32 mouse cellular contexts compared by ENCODE assay signal in genomic region chrX:7966161-7966560, GRCm38 (mm10). TPM values are rescaled to one million over a fixed set of nuclear protein-coding genes. Genes with fewer than 3 reads are reported as not detected.
DNase-seq lines count a peak whose midpoint lies in the region; ATAC-seq and TF ChIP-seq lines count a peak whose summit lies in the region.
"Had no signal": no experiment of that assay in that cellular context is flagged by ENCODE, and none has a peak within 500 bp of the region (broad histone marks: within the 10 kb centered on the region; RNA-seq: fewer than 3 reads in every experiment).

No protein-coding gene starts in this region.

- H3K4me2 ChIP-seq in heart, embryonic 11.5 days = no peak overlapping the region
- peak overlapping the region; percentile 67 for H3K4me2 ChIP-seq in liver, embryonic 11.5 days
- H3K4me2 ChIP-seq in liver, postnatal 0 days (ENCODE audit: low read depth, low read length) = peak overlapping the region; percentile 57
- H3K4me2 ChIP-seq: embryonic facial prominence, embryonic 15.5 days; neural tube, embryonic 13.5 days had no signal

- TF ChIP-seq CTCF in spleen, adult 2 months (IDR thresholded peaks at IDR 0.05; ENCODE audit: extremely low read depth, insufficient read depth, insufficient read length, insufficient replicate concordance) = no peak
- TF ChIP-seq CTCF in liver, postnatal 0 days (IDR thresholded peaks at IDR 0.05; ENCODE audit: low read depth) = no peak

- DNase-seq in heart, adult 18-20 months = no peak
- DNase-seq in spleen, adult 2 months (ENCODE audit: low read depth in 1 of 2, low spot score in 2 of 2) = no peak
- no peak for DNase-seq in spleen, adult 12 weeks (ENCODE audit: low spot score)
- DNase-seq in liver, embryonic 11.5 days (ENCODE audit: low spot score) = no peak
- no peak for DNase-seq in liver, postnatal 0 days
- no peak for DNase-seq in frontal cortex, postnatal 36 days (ENCODE audit: low spot score in 2 of 2)
- DNase-seq: adrenal gland, postnatal 14 days; cerebellum, adult 9-11 months; gastrocnemius, postnatal 14 days; heart, adult 2 months; kidney, adult 9 months; kidney, postnatal 36 days; layer of hippocampus, postnatal 36 days; lung, adult 18-20 months had no signal

- H3K4me1 ChIP-seq in heart, embryonic 11.5 days (ENCODE audit: control insufficient read depth, insufficient read depth, low read length) = no peaks in the 10 kb centered on the region; the same call in 1 of the 2 replicates
- peaks cover 6% of the 10 kb centered on the region; the same call in 1 of the 2 replicates for H3K4me1 ChIP-seq in spleen, adult 2 months (ENCODE audit: control insufficient read depth, insufficient read depth, insufficient read length)
- H3K4me1 ChIP-seq in liver, embryonic 11.5 days (replicated peaks; ENCODE audit: control insufficient read depth, insufficient read depth, low read length) = peaks cover 8% of the 10 kb centered on the region
- no peaks in the 10 kb centered on the region for H3K4me1 ChIP-seq in liver, postnatal 0 days (ENCODE audit: insufficient read depth)
- H3K4me1 ChIP-seq: embryonic facial prominence, embryonic 15.5 days; forebrain, embryonic 10.5 days; neural tube, embryonic 13.5 days had no signal

- no peaks in the 10 kb centered on the region for H3K27me3 ChIP-seq in heart, embryonic 11.5 days (ENCODE audit: control insufficient read depth, insufficient read depth, low read length)
- H3K27me3 ChIP-seq in spleen, adult 2 months (ENCODE audit: control insufficient read depth, insufficient read depth, low read length) = no peaks in the 10 kb centered on the region
- H3K27me3 ChIP-seq in liver, embryonic 11.5 days (replicated peaks; ENCODE audit: control insufficient read depth, insufficient read depth, low read length) = no peaks in the 10 kb centered on the region
- H3K27me3 ChIP-seq in liver, postnatal 0 days (ENCODE audit: insufficient read depth, low read length) = no peaks in the 10 kb centered on the region
- H3K27me3 ChIP-seq: embryonic facial prominence, embryonic 15.5 days; neural tube, embryonic 13.5 days had no signal

- no peak for TF ChIP-seq EP300 in liver, postnatal 0 days (IDR thresholded peaks at IDR 0.05; ENCODE audit: low read depth)

- ATAC-seq in heart, embryonic 11.5 days (replicated peaks; ENCODE audit: insufficient number of reproducible peaks, low FRiP score, low TSS enrichment) = no peak
- peak; percentile 40 for ATAC-seq in liver, embryonic 11.5 days (replicated peaks; ENCODE audit: low FRiP score)
- no peak for ATAC-seq in liver, postnatal 0 days
- ATAC-seq: forebrain, embryonic 16.5 days; hindbrain, postnatal 0 days; intestine, embryonic 16.5 days; midbrain, embryonic 16.5 days had no signal

- no peaks in the 10 kb centered on the region for H3K9me3 ChIP-seq in heart, embryonic 11.5 days (replicated peaks; ENCODE audit: control insufficient read depth, low read length)
- no peaks in the 10 kb centered on the region for H3K9me3 ChIP-seq in liver, embryonic 11.5 days (ENCODE audit: control insufficient read depth, low read length)
- no peaks in the 10 kb centered on the region for H3K9me3 ChIP-seq in liver, postnatal 0 days (ENCODE audit: low read length)
- H3K9me3 ChIP-seq: embryonic facial prominence, embryonic 15.5 days; neural tube, embryonic 13.5 days had no signal

- peak overlapping the region; percentile 29 for H3K4me3 ChIP-seq in heart, embryonic 11.5 days (ENCODE audit: low read depth, low read length)
- H3K4me3 ChIP-seq in spleen, adult 2 months (ENCODE audit: extremely low read depth, insufficient read depth, insufficient read length) = peak overlapping the region; percentile 14; the same call in 1 of the 2 replicates
- peak overlapping the region; percentile 45 for H3K4me3 ChIP-seq in liver, embryonic 11.5 days (ENCODE audit: low read depth, low read length)
- H3K4me3 ChIP-seq in liver, postnatal 0 days (ENCODE audit: low read depth, low read length) = peak overlapping the region; percentile 61
- H3K4me3 ChIP-seq: embryonic facial prominence, embryonic 15.5 days; forebrain, embryonic 10.5 days; heart, adult 2 months; myocyte; neural tube, embryonic 13.5 days had no signal

- H3K27ac ChIP-seq in heart, embryonic 11.5 days (ENCODE audit: low read depth, low read length) = no peak overlapping the region
- no peak overlapping the region; the same call in 1 of the 2 replicates for H3K27ac ChIP-seq in spleen, adult 2 months (ENCODE audit: insufficient read depth, low read length)
- H3K27ac ChIP-seq in liver, embryonic 11.5 days (ENCODE audit: low read depth, low read length) = peak overlapping the region; percentile 41
- 0 out of 2 replicates have a peak overlapping the region, but pooled peaks have one; percentile 34 for H3K27ac ChIP-seq in liver, postnatal 0 days (ENCODE audit: low read depth)
- H3K27ac ChIP-seq: embryonic facial prominence, embryonic 15.5 days; forebrain, embryonic 10.5 days; heart, adult 2 months; hindbrain, postnatal 0 days; neural tube, embryonic 13.5 days had no signal

- no peaks in the 10 kb centered on the region for H3K36me3 ChIP-seq in heart, embryonic 11.5 days (ENCODE audit: control insufficient read depth, insufficient read depth, low read length)
- no peaks in the 10 kb centered on the region for H3K36me3 ChIP-seq in spleen, adult 2 months (ENCODE audit: control insufficient read depth, insufficient read depth, low read length)
- H3K36me3 ChIP-seq in liver, embryonic 11.5 days (ENCODE audit: control insufficient read depth, insufficient read depth, low read length) = no peaks in the 10 kb centered on the region
- no peaks in the 10 kb centered on the region for H3K36me3 ChIP-seq in liver, postnatal 0 days (replicated peaks; ENCODE audit: insufficient read depth, low read length)
- H3K36me3 ChIP-seq: embryonic facial prominence, embryonic 15.5 days; forebrain, embryonic 10.5 days; neural tube, embryonic 13.5 days had no signal

- 31% methylated on average over 4 of the region's 4 CpGs for WGBS in heart, embryonic 11.5 days (ENCODE audit: insufficient replicate concordance)
- WGBS in spleen, adult 2 months = 71% methylated on average over 4 of the region's 4 CpGs
- 28% methylated on average over 4 of the region's 4 CpGs for WGBS in liver, embryonic 11.5 days
- WGBS in liver, postnatal 0 days (ENCODE audit: insufficient replicate concordance) = 41% methylated on average over 4 of the region's 4 CpGs

- H3K9ac ChIP-seq in heart, embryonic 11.5 days (ENCODE audit: low read depth, low read length) = no peak overlapping the region
- peak overlapping the region; percentile 75 for H3K9ac ChIP-seq in liver, embryonic 11.5 days (ENCODE audit: low read depth, low read length)
- H3K9ac ChIP-seq in liver, postnatal 0 days (replicated peaks) = peak overlapping the region; percentile 66
- H3K9ac ChIP-seq: embryonic facial prominence, embryonic 15.5 days; neural tube, embryonic 13.5 days had no signal

- no peak for TF ChIP-seq POLR2A in spleen, adult 2 months (IDR thresholded peaks at IDR 0.05; ENCODE audit: low read depth, low read length)

RNA-seq across cellular contexts. Expression of gene Gata1, which starts 11.7 kb away (rescaled TPM):
- 13.7 and 16.6 TPM in 2 replicates for polyA plus RNA-seq in heart, embryonic 11.5 days (2014; fragmentation: Nextera tagmentation; extraction: Ambion mirVana)
- total RNA-seq in heart, adult 18-20 months (2021) = not detected
- 25.7 and 32.0 TPM in 2 replicates for polyA plus RNA-seq in spleen, adult 2 months (2012; rRNA removed)
- polyA plus RNA-seq in liver, embryonic 11.5 days (2014; fragmentation: Nextera tagmentation; extraction: Ambion mirVana) = 157 and 162 TPM in 2 replicates
- polyA plus RNA-seq in liver, postnatal 0 days (2015; fragmentation: Nextera tagmentation; extraction: Ambion mirVana) = 39.8 and 43.2 TPM in 2 replicates
- total RNA-seq: hindbrain, postnatal 0 days; layer of hippocampus, adult 8-10 months; layer of hippocampus, postnatal 36 days; left cerebral cortex, postnatal 10 days had no signal
- polyA plus RNA-seq: forebrain, embryonic 16.5 days; hindbrain, postnatal 0 days; myocyte had no signal

RNA-seq across cellular contexts. Expression of gene Hdac6, which starts 18.5 kb away (rescaled TPM):
- 23.8 and 27.2 TPM in 2 replicates for polyA plus RNA-seq in heart, embryonic 11.5 days (2014; fragmentation: Nextera tagmentation; extraction: Ambion mirVana)
- 10 to 100 TPM; 10.4 to 11.3 TPM for total RNA-seq in heart, adult 18-20 months (2021)
- 16.9 and 17.2 TPM in 2 replicates for polyA plus RNA-seq in spleen, adult 2 months (2012; rRNA removed)
- 21.1 and 22.5 TPM in 2 replicates for polyA plus RNA-seq in liver, embryonic 11.5 days (2014; fragmentation: Nextera tagmentation; extraction: Ambion mirVana)
- 10.3 and 11.8 TPM in 2 replicates for polyA plus RNA-seq in liver, postnatal 0 days (2015; fragmentation: Nextera tagmentation; extraction: Ambion mirVana)

RNA-seq across cellular contexts. Expression of gene Eras, which starts 37.8 kb away (rescaled TPM):
- not detected in 2 replicates for polyA plus RNA-seq in heart, embryonic 11.5 days (2014; fragmentation: Nextera tagmentation; extraction: Ambion mirVana)
- total RNA-seq in heart, adult 18-20 months (2021) = not detected
- polyA plus RNA-seq in spleen, adult 2 months (2012; rRNA removed) = not detected in 2 replicates
- not detected in 2 replicates for polyA plus RNA-seq in liver, embryonic 11.5 days (2014; fragmentation: Nextera tagmentation; extraction: Ambion mirVana)
- not detected in 2 replicates for polyA plus RNA-seq in liver, postnatal 0 days (2015; fragmentation: Nextera tagmentation; extraction: Ambion mirVana)
- total RNA-seq: adrenal gland, postnatal 14 days; common myeloid progenitor, adult 5-6 weeks; gastrocnemius, postnatal 14 days; heart, adult 2 months; hindbrain, postnatal 0 days; layer of hippocampus, adult 8-10 months; layer of hippocampus, postnatal 36 days; left cerebral cortex, postnatal 10 days; megakaryocyte-erythroid progenitor cell, adult 5-6 weeks had no signal
- polyA plus RNA-seq: embryonic facial prominence, embryonic 15.5 days; forebrain, embryonic 16.5 days; heart, adult 2 months; heart, postnatal 0 days; hindbrain, embryonic 11.5 days; hindbrain, postnatal 0 days; intestine, embryonic 16.5 days; limb, embryonic 11.5 days; midbrain, embryonic 16.5 days; myocyte; stomach, embryonic 16.5 days; thymus, postnatal 0 days had no signal

RNA-seq across cellular contexts. Expression of gene Pcsk1n, which starts 46.5 kb away (rescaled TPM):
- polyA plus RNA-seq in heart, embryonic 11.5 days (2014; fragmentation: Nextera tagmentation; extraction: Ambion mirVana) = 0.10 and 0.23 TPM in 2 replicates
- under 1 TPM in 1 of 2 experiments, not detected in 1; 0.12 TPM for total RNA-seq in heart, adult 18-20 months (2021)
- 0.15 and 0.16 TPM in 2 replicates for polyA plus RNA-seq in spleen, adult 2 months (2012; rRNA removed)
- polyA plus RNA-seq in liver, embryonic 11.5 days (2014; fragmentation: Nextera tagmentation; extraction: Ambion mirVana) = 0.56 and 0.67 TPM in 2 replicates
- polyA plus RNA-seq in liver, postnatal 0 days (2015; fragmentation: Nextera tagmentation; extraction: Ambion mirVana) = 0.06 TPM in 1 of 2 replicates, not detected in the other
- total RNA-seq: common myeloid progenitor, adult 5-6 weeks; megakaryocyte-erythroid progenitor cell, adult 5-6 weeks had no signal
- polyA plus RNA-seq: myocyte had no signal

RNA-seq across cellular contexts. Expression of gene Glod5, which starts 52.1 kb away (rescaled TPM):
- polyA plus RNA-seq in heart, embryonic 11.5 days (2014; fragmentation: Nextera tagmentation; extraction: Ambion mirVana) = 0.82 TPM in 1 of 2 replicates, not detected in the other
- total RNA-seq in heart, adult 18-20 months (2021) = not detected
- polyA plus RNA-seq in spleen, adult 2 months (2012; rRNA removed) = not detected in 2 replicates
- 0.29 and 0.53 TPM in 2 replicates for polyA plus RNA-seq in liver, embryonic 11.5 days (2014; fragmentation: Nextera tagmentation; extraction: Ambion mirVana)
- polyA plus RNA-seq in liver, postnatal 0 days (2015; fragmentation: Nextera tagmentation; extraction: Ambion mirVana) = 2.6 and 4.3 TPM in 2 replicates
- total RNA-seq: adrenal gland, postnatal 14 days; common myeloid progenitor, adult 5-6 weeks; gastrocnemius, postnatal 14 days; heart, adult 2 months; hindbrain, postnatal 0 days; layer of hippocampus, adult 8-10 months; megakaryocyte-erythroid progenitor cell, adult 5-6 weeks had no signal
- polyA plus RNA-seq: embryonic facial prominence, embryonic 15.5 days; forebrain, embryonic 10.5 days; heart, adult 2 months; hindbrain, embryonic 11.5 days; limb, embryonic 11.5 days; myocyte; neural tube, embryonic 13.5 days; thymus, postnatal 0 days had no signal

Comparison
In these comparisons a context has a peak if more than half of its experiments do, and no peak if none do; other contexts are left out.
1. H3K27ac ChIP-seq: peak in liver, embryonic 11.5 days (single experiment) and liver, postnatal 0 days (single experiment); none in heart, embryonic 11.5 days (single experiment) and spleen, adult 2 months (single experiment).
2. Peak in every context shown above with its lines, with median percentiles within 50 percentile points of each other: H3K4me3 ChIP-seq.